Mouse (Mus musculus) cerebellum, postnatal 4 days (tissue): ENCODE data around the gene Vsnl1.

Experiments
- DNase-seq, 2 experiments: peaks; one replicate each; pipeline ENCODE4 v3.0.0; 2022; ENCODE audit warnings: low spot score in 2 of 2, mixed read lengths in 1 of 2

Gene Vsnl1

DNA sequence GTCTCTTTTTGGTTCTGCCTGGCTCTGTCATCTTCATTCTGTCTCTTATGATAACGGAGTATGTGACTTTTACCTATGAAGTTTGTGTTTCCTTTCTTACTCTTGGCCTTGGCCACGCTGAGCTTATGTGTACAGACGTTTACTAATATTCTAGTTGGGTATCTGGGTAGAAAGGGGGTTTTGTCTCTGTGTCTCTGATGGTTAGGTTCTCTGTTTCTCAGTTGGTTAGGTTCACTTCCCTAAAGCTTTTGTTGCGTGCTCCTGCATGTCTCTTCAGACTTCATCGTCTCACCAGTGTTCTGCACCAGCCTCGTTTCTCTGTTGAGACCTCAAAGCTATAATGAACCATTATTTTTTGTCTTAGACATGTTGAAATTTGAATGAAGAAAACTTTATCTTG is 159.2 kb downstream of the Vsnl1 start:
- no peak for DNase-seq

DNA sequence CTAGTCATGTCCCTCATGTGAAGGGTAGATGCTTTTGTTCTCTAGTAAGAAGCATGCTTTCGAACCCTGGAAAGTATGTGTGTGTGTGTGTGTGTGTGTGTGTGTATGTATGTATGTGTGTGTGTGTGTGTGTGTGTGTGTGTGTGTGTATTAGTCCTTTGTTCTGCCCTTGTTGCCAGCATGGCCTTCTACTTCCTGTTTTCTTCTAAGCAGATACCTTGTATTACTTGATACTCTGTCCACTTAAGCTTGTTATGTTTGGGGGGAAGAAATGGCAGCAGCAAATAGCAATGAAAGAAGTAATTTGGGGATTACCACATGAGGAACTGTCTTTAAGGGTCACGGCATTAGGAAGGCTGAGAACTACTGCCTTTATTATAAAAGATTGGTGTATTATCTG is 159.8 kb downstream of the Vsnl1 start:
- DNase-seq: no peak
